Mouse (Mus musculus): ENCODE results near the gene Ppil1.

DNA sequence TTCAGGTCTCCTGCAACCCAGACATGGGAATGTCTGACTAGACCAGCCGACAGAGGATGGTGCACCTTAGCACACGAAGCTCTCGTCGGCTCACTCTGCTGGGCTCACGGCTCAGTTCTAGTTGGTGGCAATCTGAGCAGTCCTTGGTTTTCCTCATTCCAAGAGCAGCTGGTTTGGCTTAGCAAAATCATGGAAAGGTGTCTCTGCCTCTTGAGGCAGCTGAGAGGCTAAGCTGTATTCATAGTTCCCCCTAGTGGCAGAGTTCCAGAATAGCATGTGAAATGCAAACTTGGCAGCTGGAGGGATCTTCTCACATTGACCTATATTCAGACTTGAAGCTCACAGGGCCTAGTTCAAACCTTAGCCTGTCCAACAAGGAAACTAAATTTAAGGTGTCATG is 17.4 kb downstream of the Ppil1 start:
- TF ChIP-seq EP300 (IDR thresholded peaks at IDR 0.05; ENCODE audit: insufficient read depth, low read depth, low read length) (no peak), POLR2A (IDR thresholded peaks at IDR 0.05; ENCODE audit: insufficient read depth, low read length) (no peak), CTCF (IDR thresholded peaks at IDR 0.05; ENCODE audit: low read depth, low read length) (peak; percentile 22)
